Mouse (Mus musculus): Measurements from ENCODE around the gene Rxfp2.

The Rxfp2 gene

GRCm38 (mm10) chr5:150018656-150019055 is at the start of gene Rxfp2:
Gene Rxfp2 (plus strand): TSS chr5:150018675.
- DNase-seq (ENCODE audit: low read depth in 1 of 2, low spot score in 2 of 2), result no peak

GRCm38 (mm10) chr5:149970261-149970660 is 48.2 kb upstream of the Rxfp2 start:
- no peak for DNase-seq (ENCODE audit: low read depth in 1 of 2, low spot score in 2 of 2)

GRCm38 (mm10) chr5:149977027-149977426 is 41.4 kb upstream of the Rxfp2 start:
- DNase-seq (ENCODE audit: low read depth in 1 of 2, low spot score in 2 of 2), result no peak

- no peak for DNase-seq (ENCODE audit: low read depth in 1 of 2, low spot score in 2 of 2)
Observed at GRCm38 (mm10) chr5:149983621-149984020, 34.9 kb upstream of the Rxfp2 start.

- no peak for DNase-seq (ENCODE audit: low read depth in 1 of 2, low spot score in 2 of 2)
Observed at GRCm38 (mm10) chr5:149994578-149994977, 23.9 kb upstream of the Rxfp2 start.

GRCm38 (mm10) chr5:149996614-149997013 is 21.9 kb upstream of the Rxfp2 start:
- no peak for DNase-seq (ENCODE audit: low read depth in 1 of 2, low spot score in 2 of 2)

- DNase-seq (ENCODE audit: low read depth in 1 of 2, low spot score in 2 of 2), result no peak
Observed at GRCm38 (mm10) chr5:149997321-149998034, 21.0 kb upstream of the Rxfp2 start.

- no peak for DNase-seq (ENCODE audit: low read depth in 1 of 2, low spot score in 2 of 2)
Observed at GRCm38 (mm10) chr5:149998311-149998710, 20.2 kb upstream of the Rxfp2 start.

GRCm38 (mm10) chr5:150005355-150005754 is 13.1 kb upstream of the Rxfp2 start:
- no peak for DNase-seq (ENCODE audit: low read depth in 1 of 2, low spot score in 2 of 2)

GRCm38 (mm10) chr5:150016861-150017260 is 1.6 kb upstream of the Rxfp2 start:
- DNase-seq (ENCODE audit: low read depth in 1 of 2, low spot score in 2 of 2), result no peak

- no peak for DNase-seq (ENCODE audit: low read depth in 1 of 2, low spot score in 2 of 2)
Observed at GRCm38 (mm10) chr5:150017672-150018071, 803 bp upstream of the Rxfp2 start.

GRCm38 (mm10) chr5:150020851-150021250 is 2.4 kb downstream of the Rxfp2 start:
- DNase-seq (ENCODE audit: low read depth in 1 of 2, low spot score in 2 of 2), result no peak

GRCm38 (mm10) chr5:150021805-150022204 is 3.3 kb downstream of the Rxfp2 start:
- DNase-seq (ENCODE audit: low read depth in 1 of 2, low spot score in 2 of 2), result no peak

GRCm38 (mm10) chr5:150022556-150022955 is 4.1 kb downstream of the Rxfp2 start:
- no peak for DNase-seq (ENCODE audit: low read depth in 1 of 2, low spot score in 2 of 2)

GRCm38 (mm10) chr5:150023476-150023875 is 5.0 kb downstream of the Rxfp2 start:
- DNase-seq (ENCODE audit: low read depth in 1 of 2, low spot score in 2 of 2), result no peak

- no peak for DNase-seq (ENCODE audit: low read depth in 1 of 2, low spot score in 2 of 2)
Observed at GRCm38 (mm10) chr5:150024188-150024587, 5.7 kb downstream of the Rxfp2 start.

- DNase-seq (ENCODE audit: low read depth in 1 of 2, low spot score in 2 of 2), result no peak
Observed at GRCm38 (mm10) chr5:150024901-150025300, 6.4 kb downstream of the Rxfp2 start.

GRCm38 (mm10) chr5:150025326-150025725 is 6.9 kb downstream of the Rxfp2 start:
- no peak for DNase-seq (ENCODE audit: low read depth in 1 of 2, low spot score in 2 of 2)

GRCm38 (mm10) chr5:150026509-150027087 is 8.1 kb downstream of the Rxfp2 start:
- DNase-seq (ENCODE audit: low read depth in 1 of 2, low spot score in 2 of 2), result no peak

- DNase-seq (ENCODE audit: low read depth in 1 of 2, low spot score in 2 of 2), result no peak
Observed at GRCm38 (mm10) chr5:150031201-150031600, 12.7 kb downstream of the Rxfp2 start.

- DNase-seq (ENCODE audit: low read depth in 1 of 2, low spot score in 2 of 2), result no peak
Observed at GRCm38 (mm10) chr5:150031634-150032033, 13.2 kb downstream of the Rxfp2 start.

GRCm38 (mm10) chr5:150032075-150032492 is 13.6 kb downstream of the Rxfp2 start:
- no peak for DNase-seq (ENCODE audit: low read depth in 1 of 2, low spot score in 2 of 2)

GRCm38 (mm10) chr5:150036286-150036685 is 17.8 kb downstream of the Rxfp2 start:
- DNase-seq (ENCODE audit: low read depth in 1 of 2, low spot score in 2 of 2), result no peak

Measured in monocyte, adult 2 months (primary cell).